Mouse (Mus musculus) kidney, adult 2 months (tissue): ENCODE measurements at regions not wholly inside any gene's neighbourhood (a gene's known extent, or its start where the extent isn't known, plus 50 kb on each side); places are given as distances from the start of the nearest gene placed in this dataset.

ENCODE experiments used
- DNase-seq: peaks from one replicate; pipeline ENCODE4 v3.0.0; 2021
- H3K27ac ChIP-seq: fragments of 200-500 bp; 2 replicates; pipeline ENCODE4 v1.5.1; 2012; ENCODE audit warnings: low read depth, low read length, control low read depth, inconsistent platforms; ENCODE audit not compliant: insufficient read depth
- H3K27me3 ChIP-seq: fragments of 200-500 bp; replicated peaks from 2 replicates; pipeline ENCODE4 v1.6.1; 2012; ENCODE audit warnings: mild to moderate bottlenecking, moderate library complexity, low read length, inconsistent platforms; ENCODE audit not compliant: control insufficient read depth, insufficient read depth
- H3K36me3 ChIP-seq: fragments of 200-500 bp; 2 replicates; pipeline ENCODE4 v1.6.1; 2012; ENCODE audit warnings: mild to moderate bottlenecking, moderate library complexity, low read length, inconsistent platforms; ENCODE audit not compliant: control insufficient read depth, insufficient read depth
- H3K4me1 ChIP-seq: fragments of 200-500 bp; 2 replicates; pipeline ENCODE4 v1.6.1; 2011; ENCODE audit warnings: low read length; ENCODE audit not compliant: control insufficient read depth, insufficient read depth
- H3K4me3 ChIP-seq: fragments of 200-500 bp; 2 replicates; pipeline ENCODE4 v1.5.1; 2011; ENCODE audit warnings: mild to moderate bottlenecking, low read depth, low read length, control low read depth; ENCODE audit not compliant: insufficient read depth
- CTCF ChIP-seq: fragments of 200-500 bp; conservative IDR thresholded peaks from 2 replicates; pipeline ENCODE4 v1.5.1; 2011; ENCODE audit warnings: low read depth, mild to moderate bottlenecking, control low read depth, low read length, moderate library complexity, mixed read lengths; ENCODE audit not compliant: insufficient read depth, insufficient read length
- POLR2A ChIP-seq: fragments of 200-500 bp; IDR thresholded peaks from one replicate; pipeline ENCODE4 v1.6.1; 2011; ENCODE audit warnings: low read depth, low read length, control low read depth
- WGBS: fragments of 180-500 bp; shearing (Covaris S2); methylation state at CpG from one replicate; pipeline ENCODE4 v1.1.7; 2018; 5-methylcytosine and 5-hydroxymethylcytosine counted together

DNA sequence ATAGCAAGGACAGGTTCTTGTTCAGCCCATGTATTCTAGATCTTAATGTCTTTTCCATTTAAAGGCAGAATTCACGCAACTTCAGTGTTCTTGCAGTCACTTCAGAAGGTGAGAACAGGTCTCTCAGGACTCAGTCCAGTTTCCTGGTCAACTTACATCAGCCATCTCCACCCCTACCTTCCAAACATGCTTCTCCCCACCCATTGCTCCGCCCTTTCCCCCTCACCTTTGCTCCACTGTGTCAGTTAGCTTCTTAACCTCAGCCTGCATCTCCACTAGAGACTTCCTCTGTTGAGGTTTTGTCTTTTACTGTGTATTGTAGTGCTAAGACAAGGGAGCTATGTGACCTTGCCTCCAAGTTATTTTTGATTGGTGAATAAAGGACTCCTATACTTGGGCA, 127.0 kb upstream of the Dyrk2 start:
- H3K36me3 ChIP-seq: no peaks in the 10 kb centered on the region
- TF ChIP-seq POLR2A (no peak), CTCF (no peak)
- no peak for DNase-seq
- WGBS: 94% methylated on average over 2 of the region's 2 CpGs
- H3K4me1 ChIP-seq: no peaks in the 10 kb centered on the region
- H3K27me3 ChIP-seq: no peaks in the 10 kb centered on the region
- no peak overlapping the region for H3K27ac ChIP-seq
- no peak overlapping the region for H3K4me3 ChIP-seq

DNA sequence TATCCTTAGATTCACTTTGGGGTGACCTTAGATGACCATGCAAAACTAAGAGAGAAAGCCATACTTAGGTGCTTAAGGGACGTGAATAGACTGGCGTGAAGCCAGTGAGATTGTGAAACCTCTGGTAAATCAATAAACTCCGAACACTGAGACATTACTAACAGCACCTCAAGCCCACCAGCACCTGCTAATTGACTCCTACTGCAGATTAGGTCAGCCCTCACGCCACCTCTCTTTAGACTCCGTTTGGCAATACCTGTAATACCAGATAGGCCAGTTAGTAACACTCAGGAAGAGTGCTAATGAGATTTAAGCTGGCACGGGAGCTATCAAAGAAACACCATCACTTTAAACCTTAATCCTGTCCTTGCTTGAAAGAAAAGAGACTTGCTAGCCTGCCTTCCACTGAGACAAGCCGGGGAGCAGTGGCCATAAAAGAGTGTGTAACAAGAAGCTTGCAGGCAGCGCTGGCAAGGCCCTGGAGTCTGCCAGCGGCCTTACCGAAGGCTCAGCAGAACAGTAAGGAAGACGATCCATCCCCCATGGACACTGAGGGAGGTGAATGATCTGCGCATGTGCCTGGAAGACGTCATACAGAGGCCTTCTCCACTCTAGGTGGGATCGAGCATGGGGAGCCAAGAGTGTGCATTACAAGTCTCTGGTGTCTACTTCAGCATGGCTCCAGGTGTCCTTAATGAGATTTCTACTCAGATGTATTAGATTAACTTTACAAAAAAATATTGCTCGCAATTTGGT, 124.0 kb upstream of the Dyrk2 start:
- no peak for DNase-seq
- Histone ChIP-seq H3K4me1 (0 out of 2 replicates have a peak, but pooled peaks cover 2% of the 10 kb centered on the region), H3K36me3 (no peaks in the 10 kb centered on the region), H3K27me3 (no peaks in the 10 kb centered on the region), H3K4me3 (no peak overlapping the region), H3K27ac (no peak overlapping the region)
- WGBS: 60% methylated on average over 15 of the region's 15 CpGs
- TF ChIP-seq CTCF (no peak), POLR2A (no peak)

DNA sequence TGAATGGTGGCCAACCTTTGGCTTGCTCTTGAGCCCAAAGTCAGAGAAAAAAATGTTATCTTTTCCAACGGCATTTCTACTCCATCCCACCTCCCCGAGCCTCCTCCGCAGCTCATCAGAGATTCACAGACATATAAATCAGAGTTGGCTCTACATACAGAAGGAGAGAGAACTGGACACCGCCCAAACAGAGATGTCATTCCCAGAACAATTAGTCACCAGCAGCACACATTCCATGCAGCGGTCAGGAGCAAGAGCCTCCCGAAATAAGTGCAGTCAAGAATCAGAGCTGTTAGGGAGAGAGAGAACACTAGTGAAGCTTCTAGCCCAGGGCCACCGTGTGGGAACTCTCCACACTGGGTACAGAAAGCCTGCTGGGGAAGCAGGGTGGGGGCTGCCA, 121.2 kb upstream of the Dyrk2 start:
- Histone ChIP-seq H3K27me3 (no peaks in the 10 kb centered on the region), H3K4me3 (no peak overlapping the region), H3K36me3 (no peaks in the 10 kb centered on the region), H3K4me1 (0 out of 2 replicates have a peak, but pooled peaks cover 2% of the 10 kb centered on the region), H3K27ac (no peak overlapping the region)
- no peak for DNase-seq
- WGBS: 35% methylated on average over 7 of the region's 7 CpGs
- TF ChIP-seq CTCF (no peak), POLR2A (no peak)

DNA sequence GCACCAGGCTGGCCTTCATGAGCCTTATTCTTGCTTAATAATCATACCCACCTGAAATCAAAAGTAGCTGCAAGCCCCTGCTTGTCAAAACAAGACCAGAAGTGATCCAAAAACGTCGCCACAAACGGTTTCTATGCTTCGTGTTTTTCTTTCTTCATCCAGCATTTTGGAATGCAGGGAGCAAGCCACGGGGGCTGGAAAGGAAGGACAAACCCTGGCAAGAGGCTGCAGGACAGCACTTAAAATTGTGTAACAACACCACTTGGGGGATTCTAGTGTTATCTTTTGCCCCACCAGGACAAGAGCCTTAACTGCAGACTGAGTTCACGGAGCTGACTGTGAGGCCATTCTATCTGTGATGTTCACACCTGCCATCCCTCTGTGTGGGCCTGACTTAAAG, 120.5 kb upstream of the Dyrk2 start:
- H3K27me3 ChIP-seq: no peaks in the 10 kb centered on the region
- 77% methylated on average over 6 of the region's 6 CpGs for WGBS
- no peak overlapping the region for H3K27ac ChIP-seq
- H3K36me3 ChIP-seq: no peaks in the 10 kb centered on the region
- TF ChIP-seq POLR2A: no peak
- 0 out of 2 replicates have a peak, but pooled peaks cover 2% of the 10 kb centered on the region for H3K4me1 ChIP-seq
- DNase-seq: no peak
- H3K4me3 ChIP-seq: no peak overlapping the region

DNA sequence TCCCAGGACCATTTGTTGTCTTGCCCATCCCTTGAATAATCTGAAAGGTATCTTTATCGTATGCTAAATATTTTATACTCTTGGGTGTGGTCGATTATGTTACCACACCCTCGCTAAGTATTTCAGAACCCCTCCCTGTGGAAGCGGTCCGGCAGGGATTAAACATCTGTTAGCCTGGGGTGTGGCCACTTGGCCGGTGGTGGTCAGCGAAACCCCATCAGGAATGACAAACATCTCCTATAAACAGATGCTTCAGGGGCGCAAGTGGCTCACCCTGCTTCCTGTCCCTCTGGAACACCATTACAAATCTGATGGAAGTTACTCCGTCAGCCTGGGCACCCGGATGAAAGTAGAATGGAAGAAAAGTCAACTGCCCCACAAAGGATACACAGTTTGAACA, 119.8 kb upstream of the Dyrk2 start:
- Histone ChIP-seq H3K36me3 (no peaks in the 10 kb centered on the region), H3K27me3 (no peaks in the 10 kb centered on the region), H3K27ac (no peak overlapping the region), H3K4me1 (0 out of 2 replicates have a peak, but pooled peaks cover 2% of the 10 kb centered on the region), H3K4me3 (no peak overlapping the region)
- TF ChIP-seq POLR2A: no peak
- TF ChIP-seq CTCF: no peak
- 78% methylated on average over 10 of the region's 10 CpGs for WGBS
- no peak for DNase-seq

DNA sequence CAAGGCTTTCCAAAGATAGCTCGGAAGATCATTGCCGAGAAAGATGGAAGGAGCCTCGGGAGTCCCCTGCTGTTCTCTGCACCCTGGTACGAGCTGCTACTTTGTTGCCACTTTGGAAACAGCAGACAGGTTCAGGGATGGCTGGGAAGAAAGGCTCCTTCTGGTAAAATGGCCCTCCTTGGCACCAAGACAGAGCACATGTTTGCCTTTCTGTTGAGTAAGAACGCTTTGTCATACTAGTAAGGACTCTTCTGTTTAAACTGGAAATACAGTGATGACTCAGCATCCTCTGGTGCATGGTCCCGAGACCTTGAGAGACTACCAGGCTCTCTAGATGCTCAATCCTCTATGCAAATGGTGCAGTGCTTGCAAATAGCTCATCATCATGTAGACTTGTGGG, 118.2 kb upstream of the Dyrk2 start:
- Histone ChIP-seq H3K4me1 (0 out of 2 replicates have a peak, but pooled peaks cover 2% of the 10 kb centered on the region), H3K36me3 (no peaks in the 10 kb centered on the region), H3K4me3 (no peak overlapping the region), H3K27ac (no peak overlapping the region), H3K27me3 (no peaks in the 10 kb centered on the region)
- no peak for DNase-seq
- whole genome bisulfite sequencing: 91% methylated on average over 6 of the region's 6 CpGs
- TF ChIP-seq POLR2A: no peak
- no peak for TF ChIP-seq CTCF

DNA sequence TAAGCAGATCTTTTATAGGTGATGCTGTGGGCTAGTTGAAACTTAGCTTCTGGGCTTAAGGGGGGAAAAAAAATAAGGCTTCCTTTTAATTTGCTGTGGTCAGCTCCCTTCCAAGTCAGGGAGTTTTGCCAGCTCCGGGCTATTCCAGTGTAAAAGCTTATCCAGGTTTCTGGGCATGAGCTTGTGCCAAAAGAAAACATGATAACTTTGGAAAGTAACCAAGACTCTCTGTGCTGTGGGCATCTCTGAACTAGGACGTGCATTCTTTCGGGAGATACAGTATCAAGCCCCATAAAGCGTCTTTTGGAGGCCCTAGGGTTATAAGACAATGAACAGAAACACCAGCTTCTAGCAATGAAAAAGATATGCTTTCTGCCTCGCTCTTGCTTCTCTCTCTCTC, 114.6 kb upstream of the Dyrk2 start:
- no peak overlapping the region for H3K27ac ChIP-seq
- no peak overlapping the region for H3K4me3 ChIP-seq
- 79% methylated on average over 5 of the region's 5 CpGs for WGBS
- no peaks in the 10 kb centered on the region for H3K4me1 ChIP-seq
- no peaks in the 10 kb centered on the region for H3K36me3 ChIP-seq
- no peak for TF ChIP-seq POLR2A
- no peak for TF ChIP-seq CTCF
- no peak for DNase-seq
- H3K27me3 ChIP-seq: no peaks in the 10 kb centered on the region

DNA sequence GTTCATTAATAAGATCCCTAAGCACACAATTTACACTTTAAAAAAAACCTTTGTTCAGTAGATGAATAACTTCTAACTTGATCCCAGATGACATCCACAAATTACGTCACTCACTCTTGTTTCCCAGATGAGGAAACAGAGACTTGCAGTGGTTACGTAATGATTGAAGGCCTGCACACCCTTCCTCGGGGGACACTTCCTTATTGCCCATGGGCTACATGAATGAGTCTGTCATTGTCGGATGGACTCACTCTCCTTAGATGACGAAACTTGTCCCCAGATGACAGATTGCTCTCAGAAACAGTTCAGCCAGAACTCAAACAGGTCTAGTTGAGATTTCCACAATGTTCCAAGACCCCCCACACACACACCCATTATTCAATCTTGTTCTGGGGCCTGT, 111.4 kb upstream of the Dyrk2 start:
- H3K27ac ChIP-seq: no peak overlapping the region

More for the DNA sequence above, 111.4 kb upstream of the Dyrk2 start:
- H3K4me1 ChIP-seq: no peaks in the 10 kb centered on the region
- no peak overlapping the region for H3K4me3 ChIP-seq
- no peaks in the 10 kb centered on the region for H3K36me3 ChIP-seq
- no peaks in the 10 kb centered on the region for H3K27me3 ChIP-seq
- TF ChIP-seq POLR2A (no peak), CTCF (no peak)
- 85% methylated on average over 5 of the region's 5 CpGs for WGBS
- no peak for DNase-seq
